Mouse (Mus musculus) C2C12 (cell line): ENCODE data around the gene Npr2.

Experiments used
- CTCF ChIP-seq: IDR thresholded peaks from one replicate; pipeline ENCODE4 v1.5.1; 2011; ENCODE audit not compliant: control insufficient read depth, insufficient read depth, insufficient read length
- MAX ChIP-seq: IDR thresholded peaks from one replicate; pipeline ENCODE4 v1.6.1; 2011; ENCODE audit warnings: mild to moderate bottlenecking, control low read depth
- MYOG ChIP-seq: IDR thresholded peaks from one replicate; pipeline ENCODE4 v1.6.1; 2011; ENCODE audit not compliant: control insufficient read depth, insufficient read length; ENCODE audit errors: extremely low read depth

- TF ChIP-seq CTCF, result no peak
- no peak for TF ChIP-seq MYOG
- no peak for TF ChIP-seq MAX
These were observed 47.0 kb upstream of the Npr2 start, which contains the start of gene Msmp for GRCm38 (mm10) chr4:43584444-43585416.
